Mouse (Mus musculus) inflammation-experienced regulatory T-cells, adult 6 months (primary cell): Measurements from ENCODE around the gene Cenpa. TPM values are rescaled to one million over a fixed set of nuclear protein-coding genes. Genes with fewer than 3 reads are reported as not detected.

Source experiments
- ATAC-seq: one replicate; pipeline ENCODE4 v1.8.0; 2017
- polyA plus RNA-seq, 3 experiments: library from polyadenylated mRNA; unstranded; fragments of 100-300 nt; shearing (Covaris generic); gene quantifications; one replicate each; pipeline ENCODE4 v1.2.1; 2017

The Cenpa gene
- polyA plus RNA-seq: 100 to 1,000 TPM in 1 of 3 experiments, 10 to 100 TPM in 2; 31.9 to 201 (median 58.8) TPM

DNA sequence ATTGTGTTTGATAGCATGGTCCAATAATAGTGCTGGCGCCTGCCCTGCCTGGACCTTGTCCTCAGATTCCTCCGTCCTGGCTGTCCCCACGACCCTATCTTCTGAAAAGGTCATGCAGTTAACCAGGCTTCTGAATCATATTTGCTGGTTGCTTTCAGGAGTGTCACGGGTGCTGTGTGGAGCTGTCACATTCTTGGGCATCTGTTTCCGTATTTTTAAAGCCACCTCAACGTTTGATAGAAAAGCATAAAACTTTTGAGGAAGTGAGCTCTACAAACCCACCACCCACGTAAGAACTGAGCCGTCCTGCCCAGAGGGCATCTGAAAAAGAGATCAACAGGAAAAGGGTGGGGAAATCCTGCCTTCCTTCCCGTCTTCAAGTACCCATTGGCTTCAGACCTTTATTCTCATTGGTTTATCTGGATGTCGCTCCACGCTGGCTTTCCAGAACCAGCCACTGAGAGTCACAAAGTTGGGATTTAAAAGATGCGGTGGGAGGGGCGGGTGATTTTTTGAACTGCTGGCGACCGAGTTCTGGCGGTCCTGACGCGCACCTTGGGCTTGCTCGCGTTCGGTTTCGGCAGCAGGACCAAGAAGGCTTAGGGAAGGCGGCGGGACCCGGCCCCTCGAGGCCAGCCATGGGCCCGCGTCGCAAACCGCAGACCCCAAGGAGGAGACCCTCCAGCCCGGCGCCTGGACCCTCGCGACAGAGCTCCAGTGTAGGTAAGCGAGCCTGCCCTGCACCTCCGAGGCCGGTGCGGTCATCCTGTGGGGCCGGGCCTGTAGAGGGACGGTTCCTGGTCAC lies at the start of gene Cenpa:
Gene Cenpa, plus strand, starts transcription at position 387 of the 805 bp plus-strand sequence.
- ATAC-seq: peak; percentile 98

DNA sequence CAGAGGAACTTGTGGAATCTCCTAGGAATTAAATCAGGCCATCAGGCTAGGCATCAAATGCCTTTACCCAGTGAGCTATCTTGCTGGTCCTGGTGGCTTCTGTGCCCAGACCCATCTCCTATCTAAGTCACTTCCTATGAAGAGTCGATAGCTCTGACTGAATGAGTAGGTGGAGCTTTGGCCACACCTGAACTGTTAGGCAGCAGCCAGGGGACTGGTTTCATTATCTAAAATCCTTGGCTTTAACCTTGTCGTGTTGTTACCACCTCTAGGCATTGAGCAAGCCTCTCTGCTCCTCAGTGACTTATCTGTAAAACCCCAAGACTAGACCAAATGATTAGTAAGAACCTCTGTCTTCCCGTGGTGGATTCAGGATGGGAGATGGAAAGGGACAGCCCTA lies 49.2 kb upstream of the Cenpa start:
- no peak for ATAC-seq

DNA sequence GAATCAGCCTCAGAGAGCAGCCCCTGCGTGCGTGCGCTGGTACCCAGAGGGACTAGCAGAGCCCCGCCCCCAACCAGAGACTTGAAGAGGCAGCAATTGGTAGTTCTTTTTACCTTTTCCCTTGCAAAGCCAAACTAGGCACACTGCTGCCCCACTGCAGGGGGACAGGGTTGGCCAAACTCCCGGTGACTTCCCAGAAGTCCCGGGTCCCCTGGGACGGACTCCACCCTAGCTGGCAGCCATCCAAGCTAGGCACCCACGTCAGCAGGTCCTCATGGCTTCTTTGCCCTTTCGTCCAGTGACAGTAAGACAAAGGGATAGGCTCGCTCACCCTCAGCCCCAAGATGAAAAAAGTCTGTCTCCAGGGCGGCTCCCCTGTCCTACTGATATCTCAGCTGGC lies 48.7 kb upstream of the Cenpa start:
- no peak for ATAC-seq

DNA sequence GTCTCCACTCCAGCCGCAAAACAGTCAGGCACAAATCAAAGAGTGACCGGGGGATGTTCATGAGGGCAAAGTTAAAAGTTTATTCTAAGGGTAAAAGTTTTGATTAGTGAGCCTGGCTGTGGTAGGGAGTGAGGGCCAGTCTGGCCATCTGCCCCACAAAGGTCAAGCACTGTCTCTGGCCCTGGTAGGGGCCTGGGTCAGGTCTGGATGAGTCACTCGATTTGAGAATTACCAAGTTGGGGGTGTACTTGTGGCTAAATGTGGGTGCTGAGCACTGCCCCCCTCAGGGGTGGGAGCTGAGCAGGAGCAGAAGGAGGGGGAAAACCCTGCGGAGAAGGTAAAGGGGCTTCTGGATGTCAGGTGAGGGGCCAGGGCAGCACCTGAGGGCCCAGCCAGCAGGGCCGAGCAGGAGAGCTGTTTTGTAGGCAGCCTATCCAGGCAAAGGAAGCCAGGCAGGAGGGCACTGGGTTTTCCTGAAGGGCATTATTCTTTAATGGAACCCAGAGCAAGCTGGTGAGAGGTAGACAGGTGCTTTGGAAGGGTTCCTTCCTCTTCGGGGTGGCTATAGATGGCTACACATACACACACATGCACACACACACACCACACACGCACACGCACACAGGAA lies 48.1 kb upstream of the Cenpa start:
- no peak for ATAC-seq

DNA sequence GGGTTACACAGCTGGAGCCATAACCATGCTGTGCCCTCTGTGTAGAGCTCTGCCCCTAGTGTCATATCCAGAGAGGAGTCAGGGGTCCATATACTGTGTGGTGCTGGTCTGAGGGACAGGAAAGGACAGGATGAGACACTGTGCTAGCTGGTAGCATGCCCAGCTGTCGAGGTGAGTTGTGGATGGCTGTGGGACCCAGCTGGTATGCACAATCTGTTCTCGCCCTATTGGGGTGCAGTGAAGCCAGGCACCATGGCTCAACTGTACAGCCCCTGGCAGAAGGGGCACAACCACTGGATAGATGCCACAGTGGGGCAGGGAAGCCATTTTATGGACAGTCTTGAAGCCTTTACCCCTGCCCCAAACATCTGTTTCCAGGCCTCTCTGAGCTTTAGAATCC lies 47.4 kb upstream of the Cenpa start:
- no peak for ATAC-seq

GRCm38 (mm10) chr5:30620567-30620966 lies 46.0 kb upstream of the Cenpa start:
- no peak for ATAC-seq

- ATAC-seq: no peak
These were observed 45.3 kb upstream of the Cenpa start for GRCm38 (mm10) chr5:30621211-30621790.

GRCm38 (mm10) chr5:30621844-30622176 lies 44.8 kb upstream of the Cenpa start:
- no peak for ATAC-seq

- peak; percentile 35 for ATAC-seq
These were observed 44.3 kb upstream of the Cenpa start for GRCm38 (mm10) chr5:30622177-30622840.

- ATAC-seq: no peak
These were observed 43.8 kb upstream of the Cenpa start for GRCm38 (mm10) chr5:30622841-30623185.

DNA sequence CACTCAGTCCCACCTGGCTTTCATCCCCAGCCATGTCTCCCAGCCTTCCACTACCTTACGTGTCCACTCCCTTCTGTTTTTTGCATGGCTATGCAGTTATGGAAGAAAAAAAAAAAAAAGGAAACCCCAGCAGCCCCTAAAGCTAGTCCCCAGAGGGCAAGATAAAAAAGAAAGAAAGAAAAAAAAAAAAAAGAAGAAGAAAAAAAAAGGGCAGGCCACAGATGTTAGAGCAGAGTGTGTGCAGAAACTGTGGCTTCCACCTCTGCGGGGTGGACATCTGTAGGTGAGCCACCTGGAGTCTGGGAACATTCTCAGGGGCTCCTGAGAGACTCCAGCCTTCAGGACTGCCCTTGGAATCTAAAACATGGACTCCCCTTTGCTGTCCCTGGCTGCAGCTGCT lies 43.2 kb upstream of the Cenpa start:
- ATAC-seq: no peak

GRCm38 (mm10) chr5:30624311-30624710 lies 42.3 kb upstream of the Cenpa start:
- no peak for ATAC-seq

DNA sequence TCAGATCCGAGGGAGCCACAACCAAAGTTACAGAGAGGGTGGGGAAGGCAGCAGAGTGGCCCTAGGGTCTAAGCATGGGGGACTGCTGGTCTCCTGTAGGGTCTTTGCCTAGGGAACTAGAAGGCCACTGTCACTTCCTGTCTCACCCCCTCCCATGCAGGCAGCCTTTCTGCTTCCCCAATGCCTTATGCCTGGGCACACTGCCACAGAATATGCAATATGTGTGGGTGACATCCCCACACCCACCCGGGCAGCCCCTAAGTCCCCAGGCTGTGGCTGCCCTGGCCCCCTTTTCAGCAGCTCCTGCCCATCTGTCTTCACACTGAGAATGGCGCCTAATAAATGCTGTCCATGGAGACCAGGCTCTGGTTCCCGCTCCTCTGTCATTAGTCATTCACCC lies 41.7 kb upstream of the Cenpa start:
- no peak for ATAC-seq

DNA sequence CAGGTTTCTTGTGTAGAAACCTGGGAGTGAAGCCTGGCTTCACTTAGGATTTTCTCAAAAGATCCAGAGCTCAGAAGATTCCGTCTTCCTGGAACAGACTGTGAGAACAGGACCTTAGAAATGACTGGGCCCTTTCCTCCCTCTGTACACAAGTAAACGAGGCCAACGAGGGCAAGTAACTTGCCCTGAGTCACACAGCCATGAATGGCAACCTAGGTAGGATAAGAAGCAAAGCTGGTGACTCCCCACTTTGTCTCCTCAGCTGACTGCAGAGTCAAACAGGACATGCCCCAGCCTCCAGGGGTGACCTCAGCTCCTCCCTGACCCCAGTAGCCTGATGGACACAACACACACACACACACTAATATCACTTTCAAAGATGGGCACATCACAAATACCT lies 41.2 kb upstream of the Cenpa start:
- no peak for ATAC-seq

DNA sequence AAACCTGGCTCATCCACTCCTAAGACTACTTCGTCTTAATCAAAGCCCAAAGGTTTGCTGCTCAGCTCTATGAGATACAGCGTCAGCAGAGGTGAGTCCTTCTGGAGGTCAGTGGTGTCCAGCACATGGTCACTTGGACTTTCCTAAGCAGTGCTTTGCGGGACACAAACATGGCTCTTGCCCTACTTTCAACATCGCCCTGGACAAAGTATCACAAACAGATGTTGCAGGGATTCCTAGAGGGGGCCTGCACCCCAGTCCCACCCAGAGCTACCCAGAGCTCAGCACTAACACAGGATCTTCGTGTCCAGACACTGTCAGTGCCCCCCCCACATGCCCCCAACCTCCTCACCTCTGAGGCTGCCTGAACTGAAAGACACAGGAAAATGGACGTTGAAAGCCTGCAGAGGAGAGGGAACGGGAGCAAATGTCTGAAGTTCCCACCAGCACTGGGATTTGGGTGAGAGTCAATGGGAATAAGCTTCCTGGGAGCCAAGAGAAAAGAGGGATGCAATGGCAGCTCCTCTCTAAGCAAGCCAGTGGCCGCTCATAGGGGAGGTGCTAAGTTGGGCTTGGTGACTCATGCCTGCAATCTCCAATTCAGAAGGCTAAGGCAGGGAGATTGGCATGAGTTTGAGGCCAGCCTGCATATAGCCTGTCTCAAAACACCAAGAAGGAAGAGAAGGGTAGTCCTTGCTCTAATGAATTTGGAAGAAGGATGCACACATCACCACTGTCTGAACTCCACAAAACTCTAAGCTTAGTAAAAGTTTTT lies 40.1 kb upstream of the Cenpa start:
- ATAC-seq: no peak

DNA sequence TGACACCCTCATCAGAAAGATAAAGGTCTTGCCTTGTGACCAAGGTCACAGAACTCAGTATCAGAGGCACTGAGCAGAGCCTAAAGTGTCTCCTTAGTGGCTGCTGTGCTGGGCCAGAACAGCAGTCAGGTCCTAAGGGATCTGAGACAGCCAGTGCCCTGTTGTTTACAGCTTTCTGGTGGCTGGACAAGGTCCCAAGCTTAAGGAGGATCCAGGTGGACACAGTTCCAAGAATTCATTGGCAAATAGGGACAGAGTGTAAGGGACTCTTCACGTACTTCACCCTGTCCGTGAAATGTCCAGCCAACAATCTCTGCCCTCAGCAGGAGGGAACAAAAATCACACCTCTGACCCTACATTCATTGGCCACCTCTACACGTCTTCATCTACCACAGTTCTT lies 38.1 kb upstream of the Cenpa start:
- no peak for ATAC-seq

DNA sequence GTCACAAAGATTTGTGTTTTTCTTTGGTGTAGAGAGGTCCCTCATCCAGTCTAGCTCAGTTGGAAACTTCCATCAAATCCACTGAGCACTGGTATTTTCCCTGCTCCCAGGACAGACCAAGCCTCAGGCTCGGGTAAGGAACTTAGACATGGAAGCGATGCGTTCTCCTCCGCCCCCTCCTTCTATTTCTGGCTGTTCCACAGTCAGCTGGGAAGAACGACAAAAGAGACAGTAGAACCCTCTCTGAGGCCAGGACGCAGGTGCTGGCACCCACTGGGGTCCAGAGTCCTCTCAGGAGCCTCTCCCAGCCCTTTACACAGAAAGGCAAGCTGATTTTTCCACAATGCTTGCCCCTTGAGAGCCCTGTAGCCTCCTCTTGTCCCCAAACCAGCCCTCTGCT lies 36.2 kb upstream of the Cenpa start:
- no peak for ATAC-seq

- no peak for ATAC-seq
These were observed 34.4 kb upstream of the Cenpa start for GRCm38 (mm10) chr5:30632134-30632533.

DNA sequence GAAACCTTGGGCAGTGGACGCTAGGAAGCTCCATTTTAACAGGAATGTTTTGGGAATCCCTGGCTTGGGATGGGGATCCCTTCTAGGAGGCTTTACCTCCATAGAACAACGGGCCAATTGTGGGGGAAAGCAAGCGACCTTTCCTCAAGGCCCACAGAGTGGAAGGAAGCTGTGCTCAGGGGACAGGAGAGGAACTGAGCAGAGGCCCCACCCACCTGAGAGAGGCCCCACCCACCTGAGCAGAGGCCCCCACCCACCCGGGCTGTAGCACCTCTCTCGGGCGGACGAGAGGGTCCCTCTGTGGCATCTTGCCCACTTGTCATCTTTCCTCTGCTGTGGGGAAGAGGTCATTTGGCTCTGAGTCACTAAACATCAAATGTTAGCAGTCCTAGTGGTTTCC lies 29.6 kb upstream of the Cenpa start:
- ATAC-seq: no peak

DNA sequence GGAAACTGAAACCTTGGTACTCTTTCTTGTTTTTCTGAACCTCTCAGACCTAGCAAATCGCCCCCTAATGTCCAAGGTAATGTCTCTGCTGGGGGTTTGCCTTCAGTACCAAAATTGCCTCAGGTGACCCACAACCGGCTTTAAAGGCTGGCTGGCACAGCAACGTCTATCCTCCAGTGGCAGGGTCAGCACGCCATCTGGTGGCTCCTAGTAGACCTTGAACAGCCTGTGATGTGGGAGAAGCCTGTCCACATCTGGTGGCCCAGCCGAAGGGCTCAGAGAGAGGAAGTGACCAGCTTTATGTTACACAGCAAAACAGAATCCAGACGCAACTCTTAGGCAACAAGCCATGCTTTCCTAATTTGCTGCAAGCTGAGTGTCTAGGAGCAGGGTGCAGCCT lies 28.5 kb upstream of the Cenpa start:
- no peak for ATAC-seq

DNA sequence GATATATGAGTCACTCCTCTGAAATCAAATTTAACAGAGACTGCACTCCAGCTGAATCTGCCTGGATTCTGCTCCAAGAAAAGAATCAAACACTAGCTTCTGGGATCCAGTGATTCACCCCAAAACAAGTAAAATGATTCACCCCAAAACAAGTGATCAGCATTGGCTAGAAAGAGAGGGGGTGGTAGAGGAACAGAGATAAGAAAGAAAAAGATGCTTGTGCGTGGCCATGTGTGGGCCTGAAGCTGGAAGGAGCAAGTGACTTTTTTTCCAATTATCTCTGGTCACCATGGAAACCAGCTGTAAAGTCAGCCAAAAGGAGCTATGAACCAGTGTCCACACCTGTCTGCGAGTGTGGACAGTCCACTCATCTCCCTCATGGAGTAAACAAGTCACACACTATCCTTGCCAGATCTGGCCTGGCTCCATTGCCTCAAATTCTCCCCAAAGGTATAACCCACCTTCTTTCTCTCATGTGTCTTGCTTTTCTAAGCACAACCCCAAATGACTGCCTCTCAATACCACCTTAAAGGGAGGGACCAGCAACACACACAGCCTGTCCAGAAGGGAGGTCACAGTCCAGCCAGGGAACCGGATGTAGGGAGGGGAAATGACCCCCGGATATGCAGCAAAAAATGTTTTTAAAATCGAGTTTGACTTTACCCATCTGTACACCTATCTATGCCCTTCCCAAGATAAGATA lies 22.9 kb upstream of the Cenpa start:
- no peak for ATAC-seq

DNA sequence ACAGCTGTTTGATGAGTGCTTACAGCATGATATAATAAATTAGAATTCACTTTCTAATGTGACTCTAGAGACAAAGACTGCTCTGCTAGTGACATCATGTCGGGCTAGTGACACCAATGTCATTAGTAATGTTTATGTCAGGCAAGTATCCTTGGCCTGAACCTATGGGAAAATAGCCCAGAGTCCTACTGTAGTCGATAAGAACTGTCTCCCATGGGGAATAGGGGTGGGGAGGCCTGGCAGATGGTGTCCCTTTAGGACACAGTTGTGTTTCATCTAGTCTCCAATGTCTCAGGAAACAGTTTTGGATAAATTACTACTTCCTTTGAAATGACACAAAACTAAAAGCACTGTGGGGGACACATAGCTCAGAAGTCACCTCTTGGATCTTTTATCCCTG lies 20.5 kb upstream of the Cenpa start:
- no peak for ATAC-seq
